Mouse (Mus musculus) neural tube, embryonic 11.5 days (tissue): ENCODE data around the gene Kif1a. TPM values are rescaled to one million over a fixed set of nuclear protein-coding genes. Genes with fewer than 3 reads are reported as not detected.
"Not testable (repeated sequence)": the region's sequence is repeated elsewhere in the genome, so short reads cannot be mapped to it uniquely, and the experiment has no call there.

Experiments
- ATAC-seq: fragments of 200-750 bp; cut with Nextera tagmentation; 2 replicates; pipeline ENCODE4 v1.8.0; 2017; ENCODE audit warnings: moderate number of reproducible peaks, mild to moderate bottlenecking, moderate TSS enrichment, moderate library complexity; ENCODE audit not compliant: insufficient read depth, low FRiP score, low TSS enrichment
- DNase-seq: peaks from one replicate; pipeline ENCODE4 v3.0.0-alpha.2; 2015; ENCODE audit warnings: low spot score
- H3K27ac ChIP-seq: fragments of 300-500 bp; sonication (generic); 2 replicates; pipeline ENCODE4 v1.5.1; 2014; ENCODE audit warnings: low read depth, mild to moderate bottlenecking, low read length
- H3K27me3 ChIP-seq: fragments of 300-500 bp; sonication (generic); 2 replicates; pipeline ENCODE4 v1.6.1; 2014; ENCODE audit warnings: mild to moderate bottlenecking, low read length, mixed read lengths; ENCODE audit not compliant: control insufficient read depth, insufficient read depth
- H3K36me3 ChIP-seq: fragments of 300-500 bp; sonication (generic); 2 replicates; pipeline ENCODE4 v1.6.1; 2014; ENCODE audit warnings: mild to moderate bottlenecking, low read length, moderate library complexity, mixed read lengths; ENCODE audit not compliant: control insufficient read depth, insufficient read depth
- H3K4me1 ChIP-seq: fragments of 300-500 bp; sonication (generic); 2 replicates; pipeline ENCODE4 v1.6.1; 2014; ENCODE audit warnings: low read length, mixed read lengths; ENCODE audit not compliant: control insufficient read depth, insufficient read depth
- H3K4me2 ChIP-seq: fragments of 300-500 bp; sonication (generic); 2 replicates; pipeline ENCODE4 v1.6.1; 2014; ENCODE audit warnings: low read depth, mild to moderate bottlenecking, moderate library complexity
- H3K4me3 ChIP-seq: fragments of 300-500 bp; sonication (generic); 2 replicates; pipeline ENCODE4 v1.5.1; 2014; ENCODE audit warnings: low read depth, low read length
- H3K9ac ChIP-seq: fragments of 300-500 bp; sonication (generic); 2 replicates; pipeline ENCODE4 v1.6.1; 2014; ENCODE audit warnings: mild to moderate bottlenecking, low read length
- H3K9me3 ChIP-seq: fragments of 300-500 bp; sonication (generic); 2 replicates; pipeline ENCODE4 v1.6.1; 2016; ENCODE audit warnings: low read length; ENCODE audit not compliant: control insufficient read depth
- WGBS: fragments of 180-500 bp; shearing (Covaris S2); extraction: QIAGEN DNeasy Blood & Tissue Kit; methylation state at CpG from one replicate; pipeline ENCODE4 v1.1.7; 2014; 5-methylcytosine and 5-hydroxymethylcytosine counted together
- polyA plus RNA-seq: library from polyadenylated mRNA; unstranded; fragments of >200 nt; fragmentation: Nextera tagmentation; extraction: Ambion mirVana; gene quantifications from 2 replicates; pipeline ENCODE4 v1.2.1, GENCODE M21; 2014

The Kif1a gene
- polyA plus RNA-seq, 1 experiment from 2014 or later, result 73.8 TPM

DNA sequence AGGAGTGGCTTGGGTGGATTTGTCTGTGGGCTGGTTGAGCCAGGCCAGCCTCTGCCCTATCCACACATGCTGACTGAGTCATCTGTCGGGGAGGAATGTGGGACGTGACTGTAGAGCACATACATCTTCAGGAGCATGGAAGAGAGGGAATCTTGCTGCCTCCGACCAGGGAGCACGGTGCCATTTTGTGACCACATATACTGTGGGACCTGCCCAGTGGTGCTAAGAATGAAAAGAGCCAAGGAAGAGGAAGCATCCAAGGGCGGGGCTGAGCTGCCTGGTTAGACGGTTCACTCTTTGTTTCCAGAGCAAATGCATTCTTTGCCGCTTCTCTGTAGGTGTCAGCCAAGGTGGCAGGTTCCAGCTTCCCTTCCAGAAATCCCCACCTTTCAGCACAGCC is 123.1 kb downstream of the Kif1a start:
- Histone ChIP-seq H3K9me3 (no peaks in the 10 kb centered on the region), H3K27me3 (no peaks in the 10 kb centered on the region), H3K4me2 (no peak overlapping the region), H3K27ac (no peak overlapping the region), H3K4me1 (no peaks in the 10 kb centered on the region), H3K36me3 (no peaks in the 10 kb centered on the region), H3K9ac (no peak overlapping the region), H3K4me3 (no peak overlapping the region)
- DNase-seq (no peak), ATAC-seq (no peak)
- 45% methylated on average over 7 of the region's 7 CpGs for WGBS

DNA sequence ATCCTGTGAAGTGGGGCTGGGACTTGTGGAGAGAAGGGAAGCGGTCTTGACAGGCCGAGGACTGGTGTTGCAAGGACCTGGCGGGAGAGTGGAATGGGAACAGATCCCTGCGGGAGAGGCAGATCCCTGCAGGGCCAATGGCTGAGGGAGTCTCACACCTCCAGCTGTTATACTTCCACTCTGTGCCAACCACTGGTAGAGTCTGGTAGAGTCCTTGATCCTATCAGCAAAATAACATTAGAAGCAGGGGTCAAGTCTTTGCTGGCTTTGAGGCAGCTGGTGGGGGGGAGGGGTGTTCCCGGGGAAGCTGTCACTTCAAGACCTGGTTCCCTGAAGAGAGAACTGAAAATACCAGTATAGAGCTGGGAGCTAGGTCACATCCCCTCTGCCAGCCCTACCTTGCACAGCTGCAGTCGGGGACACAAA is 125.6 kb downstream of the Kif1a start:
- H3K4me3 ChIP-seq, result no peak overlapping the region
- H3K4me2 ChIP-seq, result no peak overlapping the region
- H3K9me3 ChIP-seq, result no peaks in the 10 kb centered on the region
- no peak for DNase-seq
- ATAC-seq, result no peak
- H3K36me3 ChIP-seq, result no peaks in the 10 kb centered on the region
- H3K27ac ChIP-seq, result no peak overlapping the region
- H3K4me1 ChIP-seq, result no peaks in the 10 kb centered on the region
- 53% methylated on average over 6 of the region's 6 CpGs for WGBS
- no peaks in the 10 kb centered on the region for H3K27me3 ChIP-seq
- H3K9ac ChIP-seq, result no peak overlapping the region

DNA sequence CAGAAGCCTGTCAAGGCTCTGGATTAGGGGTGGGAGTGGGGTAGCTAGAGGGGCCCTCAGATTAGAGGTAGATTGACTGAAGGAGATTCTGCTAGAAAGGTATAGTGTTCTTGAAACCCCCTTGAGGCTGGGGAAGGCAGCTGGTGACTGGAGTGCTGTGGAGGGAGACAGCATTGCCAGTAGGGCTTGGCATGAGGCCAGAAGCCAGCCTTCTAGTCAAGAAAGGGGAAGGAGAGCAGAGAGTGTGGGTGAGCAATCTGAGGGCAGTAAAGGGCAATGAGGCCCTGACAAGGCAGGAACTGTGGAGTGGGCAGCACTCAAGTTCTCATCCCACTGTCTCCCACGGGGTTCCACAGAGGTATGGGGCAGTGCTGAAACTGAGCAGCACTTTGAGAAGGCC is 128.9 kb downstream of the Kif1a start:
- 67% methylated on average over 1 of the region's 1 CpGs for WGBS

DNA sequence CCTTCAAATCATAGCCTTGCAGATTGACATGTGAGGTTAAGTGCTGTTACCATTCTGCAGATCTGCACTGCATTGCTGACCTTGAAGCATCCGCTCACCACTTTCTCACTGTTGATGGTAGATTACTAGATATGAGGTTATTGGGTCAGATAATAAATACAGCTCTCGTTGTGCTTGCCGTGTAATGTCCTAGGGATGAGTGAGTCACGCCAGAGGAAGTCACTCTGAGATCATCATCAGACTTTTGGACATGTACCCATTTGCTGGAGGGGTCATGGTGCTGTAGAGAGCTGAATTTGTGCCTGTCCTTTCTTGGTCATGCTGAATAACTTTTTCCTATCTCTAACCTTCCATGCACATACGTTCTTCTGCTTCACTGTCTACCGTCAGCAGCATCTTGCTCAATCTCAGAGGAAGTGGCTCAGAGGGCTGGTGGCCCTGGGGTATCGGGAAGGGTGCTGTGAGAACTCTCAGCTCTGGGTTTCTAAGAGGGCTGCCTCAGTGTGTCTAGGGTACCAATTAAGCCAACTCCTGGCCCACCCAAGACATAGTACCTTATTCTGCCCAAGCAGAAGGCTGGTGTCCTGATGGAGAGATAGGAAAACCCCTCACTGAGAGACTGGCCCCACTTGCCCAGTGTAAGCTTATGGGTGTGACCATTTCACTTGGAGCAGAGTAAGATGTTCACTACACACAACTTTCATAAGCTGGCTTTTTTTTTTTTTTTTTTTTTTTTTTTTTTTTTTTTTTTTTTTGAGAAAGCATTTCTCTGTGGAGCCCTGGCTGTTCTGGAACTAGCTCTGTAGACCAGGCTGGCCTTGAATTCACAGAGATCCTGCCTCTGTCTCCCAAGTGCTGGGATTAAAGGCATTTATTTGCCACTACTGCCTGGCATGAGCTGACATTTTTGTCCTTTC is 129.6 kb downstream of the Kif1a start:
- H3K4me3 ChIP-seq, result no peak overlapping the region
- no peak overlapping the region for H3K4me2 ChIP-seq
- DNase-seq, result no peak
- no peak overlapping the region for H3K9ac ChIP-seq
- 87% methylated on average over 7 of the region's 7 CpGs for WGBS
- H3K4me1 ChIP-seq, result no peaks in the 10 kb centered on the region
- ATAC-seq, result no peak
- no peak overlapping the region for H3K27ac ChIP-seq
- no peaks in the 10 kb centered on the region for H3K36me3 ChIP-seq
- no peaks in the 10 kb centered on the region for H3K9me3 ChIP-seq
- no peaks in the 10 kb centered on the region for H3K27me3 ChIP-seq

More for the DNA sequence above, 128.9 kb downstream of the Kif1a start:
- H3K27me3 ChIP-seq, result no peaks in the 10 kb centered on the region
- H3K27ac ChIP-seq, result no peak overlapping the region
- H3K9ac ChIP-seq, result no peak overlapping the region
- no peaks in the 10 kb centered on the region for H3K9me3 ChIP-seq
- no peak overlapping the region for H3K4me3 ChIP-seq
- H3K36me3 ChIP-seq, result no peaks in the 10 kb centered on the region
- ATAC-seq, result no peak
- H3K4me2 ChIP-seq, result no peak overlapping the region
- DNase-seq, result no peak
- no peaks in the 10 kb centered on the region for H3K4me1 ChIP-seq

DNA sequence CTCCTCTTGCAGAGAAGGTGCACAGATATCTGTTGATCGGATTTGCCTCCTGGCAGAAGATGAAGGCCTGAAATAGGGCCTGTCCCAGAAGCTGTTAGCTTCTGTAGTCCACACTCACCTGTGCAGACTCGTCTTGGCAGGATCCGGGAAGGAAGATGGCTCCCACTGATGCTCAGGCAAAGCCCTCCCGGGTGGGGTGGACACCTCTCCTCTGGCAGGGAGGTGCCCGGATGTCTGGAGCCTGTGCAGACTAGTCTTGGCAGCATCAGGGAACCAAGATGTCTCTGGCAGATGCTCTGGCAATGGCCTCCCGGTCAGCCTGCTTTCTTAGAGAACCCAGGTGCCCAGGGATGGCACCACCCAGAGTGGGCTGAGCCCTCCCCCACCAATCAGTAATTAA is 131.0 kb downstream of the Kif1a start:
- ATAC-seq, result not testable (repeated sequence)
- WGBS, result 87% methylated on average over 6 of the region's 6 CpGs

More for the DNA sequence above, 131.0 kb downstream of the Kif1a start:
- H3K4me3 ChIP-seq, H3K4me2 ChIP-seq, H3K9ac ChIP-seq, H3K9me3 ChIP-seq, H3K27me3 ChIP-seq, H3K4me1 ChIP-seq, H3K27ac ChIP-seq, H3K36me3 ChIP-seq, DNase-seq: not testable (repeated sequence)

Other genes with a start within 250 kb of the Kif1a start
- gene Ankmy1, start 199.0 kb downstream of the Kif1a start, polyA plus RNA-seq, result 0.23 and 0.62 TPM in 2 replicates
- 8.6 and 9.4 TPM in 2 replicates for gene Dusp28, start 195.0 kb downstream of the Kif1a start, polyA plus RNA-seq
- gene Rnpepl1, start 191.2 kb downstream of the Kif1a start, polyA plus RNA-seq, result 22.3 and 25.6 TPM in 2 replicates
- 39.2 and 43.4 TPM in 2 replicates for gene Capn10, start 167.6 kb downstream of the Kif1a start, polyA plus RNA-seq
- gene Gpr35, start 151.1 kb downstream of the Kif1a start, polyA plus RNA-seq, result 0.13 and 0.55 TPM in 2 replicates
- not detected in 2 replicates for gene Aqp12, start 95.6 kb downstream of the Kif1a start, polyA plus RNA-seq
- not detected in 2 replicates for gene Agxt, start 33.3 kb upstream of the Kif1a start, polyA plus RNA-seq
- 0.57 TPM in 1 of 2 replicates, not detected in the other for gene 2310007B03Rik, start 59.0 kb upstream of the Kif1a start, polyA plus RNA-seq
- gene Crocc2, start 66.8 kb upstream of the Kif1a start, polyA plus RNA-seq, result 0.12 and 0.15 TPM in 2 replicates
- gene Sned1, start 133.9 kb upstream of the Kif1a start, polyA plus RNA-seq, result 5.3 and 6.6 TPM in 2 replicates
- 34.5 and 38.5 TPM in 2 replicates for gene Mterf4, start 204.0 kb upstream of the Kif1a start, polyA plus RNA-seq
- 78.2 and 79.0 TPM in 2 replicates for gene Ppp1r7, start 240.9 kb upstream of the Kif1a start, polyA plus RNA-seq
- 17.4 and 18.9 TPM in 2 replicates for gene Pask, start 241.5 kb upstream of the Kif1a start, polyA plus RNA-seq